Mouse (Mus musculus) MEL (cell line): Measurements from ENCODE around the gene Tmem108. TPM values are rescaled to one million over a fixed set of nuclear protein-coding genes. Genes with fewer than 3 reads are reported as not detected.

Experiments used
- DNase-seq: peaks from one replicate; pipeline ENCODE4 v3.0.0; 2011; ENCODE audit warnings: low read depth, low spot score
- H3K27ac ChIP-seq: 2 replicates; pipeline ENCODE4 v1.5.1; 2012; ENCODE audit warnings: low read depth, mild to moderate bottlenecking, control low read depth, low read length, moderate library complexity; ENCODE audit not compliant: control insufficient read depth
- H3K27me3 ChIP-seq, 2 experiments: fragments of 150-350 bp in 1 of 2; sonication (generic) in 1 of 2; 2 replicates each; pipeline ENCODE4 v1.6.1; 2012; ENCODE audit warnings: low read length in 2 of 2, mild to moderate bottlenecking in 2 of 2, improper control_type of control experiment in 1 of 2, moderate library complexity in 1 of 2; ENCODE audit not compliant: insufficient read depth in 2 of 2, control insufficient read depth in 1 of 2
- H3K36me3 ChIP-seq, 2 experiments: 2 replicates each; pipeline ENCODE4 v1.6.1; 2012 to 2014; ENCODE audit warnings: low read length in 2 of 2, improper control_type of control experiment in 1 of 2, inconsistent platforms in 1 of 2, mild to moderate bottlenecking in 1 of 2; ENCODE audit not compliant: insufficient read depth in 2 of 2, control insufficient read depth in 1 of 2
- H3K4me1 ChIP-seq, 2 experiments: fragments of 150-350 bp in 1 of 2; sonication (generic) in 1 of 2; 2 replicates each; pipeline ENCODE4 v1.6.1; 2012; ENCODE audit warnings: low read length in 2 of 2, improper control_type of control experiment in 1 of 2, mild to moderate bottlenecking in 1 of 2; ENCODE audit not compliant: insufficient read depth in 2 of 2, control insufficient read depth in 1 of 2
- H3K4me3 ChIP-seq, 2 experiments: fragments of 150-350 bp in 1 of 2; sonication (generic) in 1 of 2; 2 replicates each; pipeline ENCODE4 v1.5.1; 2012; ENCODE audit warnings: low read depth in 2 of 2, low read length in 2 of 2, mild to moderate bottlenecking in 2 of 2, moderate library complexity in 2 of 2, control low read depth in 1 of 2, improper control_type of control experiment in 1 of 2; ENCODE audit not compliant: control insufficient read depth in 1 of 2, insufficient read depth in 1 of 2
- H3K79me2 ChIP-seq: 2 replicates; pipeline ENCODE4 v1.6.1; 2012; ENCODE audit warnings: mild to moderate bottlenecking, low read length, moderate library complexity; ENCODE audit not compliant: control insufficient read depth, poor library complexity, insufficient read depth
- H3K9ac ChIP-seq: 2 replicates; pipeline ENCODE4 v1.6.1; 2012; ENCODE audit warnings: low read depth, mild to moderate bottlenecking, control low read depth, low read length, moderate library complexity; ENCODE audit not compliant: control insufficient read depth, poor library complexity, severe bottlenecking
- H3K9me3 ChIP-seq: fragments of 150-350 bp; sonication (generic); replicated peaks from 2 replicates; pipeline ENCODE4 v1.6.1; 2012; ENCODE audit warnings: mild to moderate bottlenecking, low read length, improper control_type of control experiment, moderate library complexity; ENCODE audit not compliant: insufficient read depth
- BHLHE40 ChIP-seq: IDR thresholded peaks from 2 replicates; pipeline ENCODE4 v1.6.1; 2012; ENCODE audit warnings: low read depth, mild to moderate bottlenecking, inconsistent platforms, low read length, improper control_type of control experiment, borderline replicate concordance
- CHD2 ChIP-seq: IDR thresholded peaks from 2 replicates; pipeline ENCODE4 v1.6.1; 2011; ENCODE audit warnings: low read length, improper control_type of control experiment
- CTCF ChIP-seq, 3 experiments: IDR thresholded peaks in 2 of 3; conservative IDR thresholded peaks in 1 of 3; 2 replicates each; pipeline ENCODE4 v1.5.1; 2011 to 2012; ENCODE audit warnings: low read length in 3 of 3, low read depth in 2 of 3, mild to moderate bottlenecking in 2 of 3, improper control_type of control experiment in 1 of 3, inconsistent platforms in 1 of 3, mixed read lengths in 1 of 3, moderate library complexity in 1 of 3; ENCODE audit not compliant: control insufficient read depth in 1 of 3, insufficient read depth in 1 of 3, poor library complexity in 1 of 3, severe bottlenecking in 1 of 3
- ELF1 ChIP-seq: IDR thresholded peaks from 2 replicates; pipeline ENCODE4 v1.6.1; 2014; ENCODE audit warnings: low read depth, mild to moderate bottlenecking, inconsistent platforms, low read length, improper control_type of control experiment, moderate library complexity
- ETS1 ChIP-seq: IDR thresholded peaks from 2 replicates; pipeline ENCODE4 v1.6.1; 2012; ENCODE audit warnings: low read depth, mild to moderate bottlenecking, inconsistent platforms, low read length, improper control_type of control experiment, moderate library complexity
- GATA1 ChIP-seq: IDR thresholded peaks from 2 replicates; pipeline ENCODE4 v1.6.1; 2011; ENCODE audit warnings: low read depth, low read length, improper control_type of control experiment
- HCFC1 ChIP-seq: IDR thresholded peaks from 2 replicates; pipeline ENCODE4 v1.6.1; 2012; ENCODE audit warnings: low read depth, mild to moderate bottlenecking, inconsistent platforms, low read length, improper control_type of control experiment, moderate library complexity
- JUND ChIP-seq: IDR thresholded peaks from 2 replicates; pipeline ENCODE4 v1.6.1; 2011; ENCODE audit warnings: low read depth, mild to moderate bottlenecking, improper control_type of control experiment, low read length
- MAFK ChIP-seq: IDR thresholded peaks from 2 replicates; pipeline ENCODE4 v1.6.1; 2011; ENCODE audit warnings: low read depth, mild to moderate bottlenecking, low read length, improper control_type of control experiment, borderline replicate concordance
- MAZ ChIP-seq: IDR thresholded peaks from 2 replicates; pipeline ENCODE4 v1.6.1; 2012; ENCODE audit warnings: low read depth, mild to moderate bottlenecking, inconsistent platforms, low read length, improper control_type of control experiment
- NELFE ChIP-seq: IDR thresholded peaks from 2 replicates; pipeline ENCODE4 v1.6.1; 2011; ENCODE audit warnings: low read depth, low read length, improper control_type of control experiment
- POLR2AphosphoS2 ChIP-seq: IDR thresholded peaks from 2 replicates; pipeline ENCODE4 v1.6.1; 2011; ENCODE audit warnings: low read length, improper control_type of control experiment
- RAD21 ChIP-seq: IDR thresholded peaks from 2 replicates; pipeline ENCODE4 v1.6.1; 2011; ENCODE audit warnings: mild to moderate bottlenecking, low read depth, low read length, improper control_type of control experiment
- RCOR1 ChIP-seq: IDR thresholded peaks from 2 replicates; pipeline ENCODE4 v1.6.1; 2012; ENCODE audit warnings: low read depth, mild to moderate bottlenecking, inconsistent platforms, low read length, improper control_type of control experiment
- SIN3A ChIP-seq: IDR thresholded peaks from 2 replicates; pipeline ENCODE4 v1.6.1; 2012; ENCODE audit warnings: low read length, improper control_type of control experiment, inconsistent platforms
- SMC3 ChIP-seq: IDR thresholded peaks from 2 replicates; pipeline ENCODE4 v1.6.1; 2011; ENCODE audit warnings: low read depth, low read length, improper control_type of control experiment
- TCF12 ChIP-seq: IDR thresholded peaks from 2 replicates; pipeline ENCODE4 v1.6.1; 2014; ENCODE audit warnings: low read depth, mild to moderate bottlenecking, inconsistent platforms, low read length, improper control_type of control experiment, moderate library complexity
- USF2 ChIP-seq, 2 experiments: IDR thresholded peaks; 2 replicates each; pipeline ENCODE4 v1.6.1; 2011 to 2012; ENCODE audit warnings: improper control_type of control experiment in 2 of 2, low read length in 2 of 2, borderline replicate concordance in 1 of 2, inconsistent platforms in 1 of 2, low read depth in 1 of 2, mild to moderate bottlenecking in 1 of 2; ENCODE audit not compliant: insufficient read depth in 1 of 2
- ZNF384 ChIP-seq: IDR thresholded peaks from 2 replicates; pipeline ENCODE4 v1.6.1; 2012; ENCODE audit warnings: low read depth, mild to moderate bottlenecking, inconsistent platforms, low read length, improper control_type of control experiment
- polyA plus RNA-seq, 2 experiments: library from polyadenylated mRNA; stranded (reverse) in 1 of 2; unstranded in 1 of 2; fragments of >175 nt in 1 of 2; fragments of >200 nt in 1 of 2; gene quantifications; 2 replicates each; pipeline versions ENCODE4 v1.2.1 to v1.2.4; 2012; ENCODE audit warnings: low replicate concordance in 2 of 2, low read depth in 1 of 2; ENCODE audit not compliant: insufficient read length in 2 of 2, insufficient read depth in 1 of 2, missing spikeins in 1 of 2
- total RNA-seq: library from RNA; depleted of rRNA; stranded (reverse); fragments of 300-350 nt; gene quantifications from 2 replicates; pipeline ENCODE4 v1.2.3, GENCODE M21; 2012

Tmem108 gene
- total and polyA plus RNA-seq, 3 experiments = not detected

GRCm38 (mm10) chr9:103759829-103760228 lies 1.8 kb downstream of the Tmem108 start:
- Histone ChIP-seq H3K27me3 (no peaks in the 10 kb centered on the region), H3K4me1 (no peaks in the 10 kb centered on the region)
- no peak for TF ChIP-seq HCFC1
- TF ChIP-seq USF2 (IDR thresholded peaks at IDR 0.05; ENCODE audit: borderline replicate concordance in 1 of 2, insufficient read depth in 1 of 2, low read depth in 1 of 2, low read length in 2 of 2) = no peak
- TF ChIP-seq ZNF384 = no peak
- no peak for TF ChIP-seq JUND
- no peak for TF ChIP-seq GATA1
- no peak for TF ChIP-seq BHLHE40
- TF ChIP-seq RAD21 = no peak
- TF ChIP-seq TCF12 = no peak
- TF ChIP-seq SIN3A = no peak
- no peak for TF ChIP-seq ELF1
- TF ChIP-seq POLR2AphosphoS2 = no peak
- TF ChIP-seq RCOR1 = no peak
- no peak for TF ChIP-seq CHD2
- TF ChIP-seq ETS1 = no peak
- no peak for TF ChIP-seq MAZ
- no peak for TF ChIP-seq MAFK
- TF ChIP-seq, all 39 proteins: peak for 0
- H3K4me3 ChIP-seq = no peak overlapping the region
- no peak for DNase-seq
- no peaks in the 10 kb centered on the region for H3K79me2 ChIP-seq
- no peak overlapping the region for H3K9ac ChIP-seq
- H3K9me3 ChIP-seq = no peaks in the 10 kb centered on the region
- H3K27ac ChIP-seq = no peak overlapping the region
- H3K36me3 ChIP-seq = no peaks in the 10 kb centered on the region

GRCm38 (mm10) chr9:103758930-103759695 lies 2.5 kb downstream of the Tmem108 start:
- no peaks in the 10 kb centered on the region for H3K36me3 ChIP-seq
- H3K27me3 ChIP-seq = no peaks in the 10 kb centered on the region
- no peak overlapping the region for H3K4me3 ChIP-seq
- H3K79me2 ChIP-seq = no peaks in the 10 kb centered on the region
- H3K27ac ChIP-seq = no peak overlapping the region
- no peaks in the 10 kb centered on the region for H3K4me1 ChIP-seq
- H3K9me3 ChIP-seq = no peaks in the 10 kb centered on the region
- no peak for TF ChIP-seq SIN3A
- peak; percentile 17 to 35 (median 22); a peak in 2 of 6 replicates for TF ChIP-seq CTCF (IDR thresholded peaks at IDR 0.05 in 2 of 3, conservative IDR thresholded peaks at IDR 0.05 in 1 of 3; ENCODE audit: control insufficient read depth in 1 of 3, insufficient read depth in 1 of 3, low read depth in 2 of 3, low read length in 3 of 3, poor library complexity in 1 of 3, severe bottlenecking in 1 of 3)
- TF ChIP-seq SMC3 = peak; percentile 29
- peak; percentile 28 for TF ChIP-seq RAD21
- TF ChIP-seq NELFE = no peak
- TF ChIP-seq, all 39 proteins: peak for 3
- DNase-seq = peak; percentile 5
- no peak overlapping the region for H3K9ac ChIP-seq
